Mouse (Mus musculus): Measurements from ENCODE around the gene Akt3. TPM values are rescaled to one million over a fixed set of nuclear protein-coding genes. Genes with fewer than 3 reads are reported as not detected.

Akt3 gene
- polyA plus RNA-seq, 1 experiment = 20.2 TPM

GRCm38 (mm10) chr1:177039093-177039674 is 218.8 kb downstream of the Akt3 start:
- H3K4me1 ChIP-seq (ENCODE audit: control insufficient read depth, insufficient read depth, low read length) = no peaks in the 10 kb centered on the region
- 85% methylated on average over 6 of the region's 6 CpGs for whole genome bisulfite sequencing
- no peak overlapping the region for H3K27ac ChIP-seq (ENCODE audit: control insufficient read depth, insufficient read depth, low read depth, low read length, poor library complexity)
- no peak for TF ChIP-seq POLR2A (IDR thresholded peaks at IDR 0.05; ENCODE audit: borderline replicate concordance, control insufficient read depth, low read depth, low read length)
- no peak for TF ChIP-seq CTCF (IDR thresholded peaks at IDR 0.05; ENCODE audit: control insufficient read depth, insufficient read depth, low read length)
- H3K4me3 ChIP-seq (replicated peaks; ENCODE audit: control insufficient read depth, low read depth, low read length) = no peak overlapping the region

DNA sequence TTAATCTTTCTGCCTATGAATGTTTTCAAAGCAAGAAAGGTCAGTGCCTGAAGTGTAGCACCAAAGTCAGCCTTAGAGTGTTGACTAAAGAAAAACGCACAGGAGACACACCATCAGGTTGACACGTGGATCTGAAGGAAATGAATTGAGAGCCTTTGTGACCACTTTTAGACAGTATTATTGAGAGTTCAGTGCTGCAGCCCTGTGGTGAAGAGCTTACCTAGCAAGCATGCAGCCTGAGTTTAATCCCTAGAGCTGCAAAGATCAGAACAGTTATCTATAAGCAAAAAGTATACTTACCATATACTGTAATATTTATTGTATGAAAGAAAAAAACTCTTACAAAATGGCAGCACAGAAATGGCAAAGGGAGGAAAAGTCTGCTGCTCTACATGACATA is 219.6 kb downstream of the Akt3 start:
- 61% methylated on average over 2 of the region's 2 CpGs for WGBS
- no peak overlapping the region for H3K4me3 ChIP-seq (replicated peaks; ENCODE audit: control insufficient read depth, low read depth, low read length)
- TF ChIP-seq POLR2A (IDR thresholded peaks at IDR 0.05; ENCODE audit: borderline replicate concordance, control insufficient read depth, low read depth, low read length) (no peak), CTCF (IDR thresholded peaks at IDR 0.05; ENCODE audit: control insufficient read depth, insufficient read depth, low read length) (no peak)
- no peak overlapping the region for H3K27ac ChIP-seq (ENCODE audit: control insufficient read depth, insufficient read depth, low read depth, low read length, poor library complexity)
- H3K4me1 ChIP-seq (ENCODE audit: control insufficient read depth, insufficient read depth, low read length) = no peaks in the 10 kb centered on the region

DNA sequence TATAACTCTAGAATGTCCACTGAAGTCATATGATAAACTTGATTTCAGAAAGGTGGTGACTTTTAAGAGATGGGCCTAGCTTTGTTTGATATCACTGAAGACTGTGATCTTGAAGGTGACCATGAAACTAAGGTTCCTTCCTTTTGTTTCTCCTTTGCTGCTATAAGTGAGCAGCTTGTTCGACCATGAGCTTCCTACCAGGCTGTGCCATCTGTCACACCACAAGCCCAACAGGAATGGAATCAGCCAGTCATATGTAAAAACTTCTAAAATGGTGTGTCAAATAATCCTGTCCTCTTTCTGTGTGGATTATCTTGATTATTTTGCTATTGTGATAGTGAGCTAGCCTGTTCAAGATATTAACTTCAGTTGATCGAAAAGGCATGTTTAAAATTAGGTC is 222.5 kb downstream of the Akt3 start:
- 76% methylated on average over 2 of the region's 2 CpGs for WGBS
- H3K4me1 ChIP-seq (ENCODE audit: control insufficient read depth, insufficient read depth, low read length) = no peaks in the 10 kb centered on the region
- no peak for TF ChIP-seq CTCF (IDR thresholded peaks at IDR 0.05; ENCODE audit: control insufficient read depth, insufficient read depth, low read length)
- no peak overlapping the region for H3K27ac ChIP-seq (ENCODE audit: control insufficient read depth, insufficient read depth, low read depth, low read length, poor library complexity)
- H3K4me3 ChIP-seq (replicated peaks; ENCODE audit: control insufficient read depth, low read depth, low read length) = no peak overlapping the region

DNA sequence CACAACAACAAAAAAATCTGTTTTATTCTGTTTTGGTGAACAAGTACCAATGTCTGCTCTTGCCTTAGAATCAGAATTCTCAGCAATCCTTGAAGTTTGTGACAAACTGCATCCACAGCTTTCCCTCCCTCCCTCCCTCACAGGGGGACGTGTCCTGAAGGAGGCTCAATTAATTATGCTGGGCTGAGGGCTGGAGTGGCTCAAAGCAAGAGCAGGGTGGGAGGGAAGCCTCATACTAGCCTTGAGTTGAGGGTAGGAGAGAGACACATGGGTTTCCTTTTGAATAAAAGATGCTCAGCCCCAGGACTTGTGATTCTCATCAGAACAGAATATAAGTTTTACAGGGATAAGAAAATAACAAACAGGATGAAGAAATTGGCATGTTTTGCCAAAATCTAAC is 225.8 kb downstream of the Akt3 start:
- TF ChIP-seq CTCF (IDR thresholded peaks at IDR 0.05; ENCODE audit: control insufficient read depth, insufficient read depth, low read length) (no peak), POLR2A (IDR thresholded peaks at IDR 0.05; ENCODE audit: borderline replicate concordance, control insufficient read depth, low read depth, low read length) (no peak)
- no peak overlapping the region for H3K27ac ChIP-seq (ENCODE audit: control insufficient read depth, insufficient read depth, low read depth, low read length, poor library complexity)
- 83% methylated on average over 1 of the region's 1 CpGs for WGBS
- H3K4me3 ChIP-seq (replicated peaks; ENCODE audit: control insufficient read depth, low read depth, low read length) = no peak overlapping the region
- H3K4me1 ChIP-seq (ENCODE audit: control insufficient read depth, insufficient read depth, low read length) = no peaks in the 10 kb centered on the region; the same call in 1 of the 2 replicates

- TF ChIP-seq POLR2A (IDR thresholded peaks at IDR 0.05; ENCODE audit: borderline replicate concordance, control insufficient read depth, low read depth, low read length) (no peak), CTCF (IDR thresholded peaks at IDR 0.05; ENCODE audit: control insufficient read depth, insufficient read depth, low read length) (no peak)
- Histone ChIP-seq H3K4me3 (replicated peaks; ENCODE audit: control insufficient read depth, low read depth, low read length) (no peak overlapping the region), H3K27ac (ENCODE audit: control insufficient read depth, insufficient read depth, low read depth, low read length, poor library complexity) (no peak overlapping the region), H3K4me1 (ENCODE audit: control insufficient read depth, insufficient read depth, low read length) (no peaks in the 10 kb centered on the region; the same call in 1 of the 2 replicates)
- WGBS = 89% methylated on average over 1 of the region's 1 CpGs
Measured at GRCm38 (mm10) chr1:177031196-177031595, 226.8 kb downstream of the Akt3 start.

DNA sequence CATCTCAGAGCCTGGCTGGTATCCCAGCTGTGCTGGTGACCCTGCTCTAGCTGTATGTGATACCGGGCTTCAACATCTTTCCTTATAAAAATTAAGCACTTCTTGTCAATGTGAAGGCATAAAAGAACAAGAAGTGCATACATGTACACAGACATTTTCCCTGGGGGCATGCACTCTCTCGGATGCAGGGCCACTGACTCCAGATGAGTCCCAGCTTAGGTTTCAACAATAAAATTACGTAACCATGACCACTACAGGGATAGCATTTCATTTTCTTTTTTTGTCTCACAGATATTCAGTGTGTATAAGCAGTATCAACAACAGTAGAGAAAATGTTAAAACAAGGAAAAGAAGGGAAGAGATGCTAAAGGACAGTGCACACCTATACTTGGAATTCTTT is 227.3 kb downstream of the Akt3 start:
- WGBS = 74% methylated on average over 3 of the region's 3 CpGs
- TF ChIP-seq CTCF (IDR thresholded peaks at IDR 0.05; ENCODE audit: control insufficient read depth, insufficient read depth, low read length) (no peak), POLR2A (IDR thresholded peaks at IDR 0.05; ENCODE audit: borderline replicate concordance, control insufficient read depth, low read depth, low read length) (no peak)
- H3K4me3 ChIP-seq (replicated peaks; ENCODE audit: control insufficient read depth, low read depth, low read length) = no peak overlapping the region
- no peak overlapping the region for H3K27ac ChIP-seq (ENCODE audit: control insufficient read depth, insufficient read depth, low read depth, low read length, poor library complexity)
- no peaks in the 10 kb centered on the region; the same call in 1 of the 2 replicates for H3K4me1 ChIP-seq (ENCODE audit: control insufficient read depth, insufficient read depth, low read length)

- Histone ChIP-seq H3K4me3 (replicated peaks; ENCODE audit: control insufficient read depth, low read depth, low read length) (no peak overlapping the region), H3K4me1 (ENCODE audit: control insufficient read depth, insufficient read depth, low read length) (no peaks in the 10 kb centered on the region; the same call in 1 of the 2 replicates), H3K27ac (ENCODE audit: control insufficient read depth, insufficient read depth, low read depth, low read length, poor library complexity) (no peak overlapping the region)
- 60% methylated on average over 2 of the region's 2 CpGs for WGBS
- TF ChIP-seq POLR2A (IDR thresholded peaks at IDR 0.05; ENCODE audit: borderline replicate concordance, control insufficient read depth, low read depth, low read length) = no peak
- TF ChIP-seq CTCF (IDR thresholded peaks at IDR 0.05; ENCODE audit: control insufficient read depth, insufficient read depth, low read length) = no peak
Measured at GRCm38 (mm10) chr1:177029032-177029431, 229.0 kb downstream of the Akt3 start.

DNA sequence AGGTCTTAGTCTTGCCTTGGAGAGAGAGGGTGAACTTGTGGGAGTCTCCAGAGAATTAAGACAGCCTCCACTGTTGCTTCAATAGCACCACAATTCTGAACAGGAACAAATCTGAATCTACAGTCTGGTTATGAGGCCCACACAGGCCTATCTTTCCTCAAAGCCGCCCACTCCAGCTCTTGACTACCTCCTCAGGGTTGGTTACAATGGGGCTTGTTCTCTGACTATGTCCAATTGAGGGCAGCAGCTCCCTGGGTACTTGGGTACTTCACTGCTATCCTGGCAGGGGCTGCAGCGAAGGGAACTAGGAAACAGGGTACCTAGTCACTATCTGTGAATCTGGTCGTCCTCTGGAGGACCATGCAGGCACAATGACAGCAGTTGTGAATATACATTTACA is 230.3 kb downstream of the Akt3 start:
- 73% methylated on average over 3 of the region's 3 CpGs for WGBS
- TF ChIP-seq CTCF (IDR thresholded peaks at IDR 0.05; ENCODE audit: control insufficient read depth, insufficient read depth, low read length) = no peak
- Histone ChIP-seq H3K27ac (ENCODE audit: control insufficient read depth, insufficient read depth, low read depth, low read length, poor library complexity) (no peak overlapping the region), H3K4me1 (ENCODE audit: control insufficient read depth, insufficient read depth, low read length) (no peaks in the 10 kb centered on the region; the same call in 1 of the 2 replicates), H3K4me3 (replicated peaks; ENCODE audit: control insufficient read depth, low read depth, low read length) (no peak overlapping the region)

- no peaks in the 10 kb centered on the region for H3K4me1 ChIP-seq (ENCODE audit: control insufficient read depth, insufficient read depth, low read length)
- TF ChIP-seq POLR2A (IDR thresholded peaks at IDR 0.05; ENCODE audit: borderline replicate concordance, control insufficient read depth, low read depth, low read length) = no peak
- TF ChIP-seq CTCF (IDR thresholded peaks at IDR 0.05; ENCODE audit: control insufficient read depth, insufficient read depth, low read length) = no peak
- H3K27ac ChIP-seq (ENCODE audit: control insufficient read depth, insufficient read depth, low read depth, low read length, poor library complexity) = no peak overlapping the region
- H3K4me3 ChIP-seq (replicated peaks; ENCODE audit: control insufficient read depth, low read depth, low read length) = no peak overlapping the region
- WGBS = 58% methylated on average over 3 of the region's 3 CpGs
Measured at GRCm38 (mm10) chr1:177022751-177023150, 235.3 kb downstream of the Akt3 start.
